In the genomic region with DNA sequence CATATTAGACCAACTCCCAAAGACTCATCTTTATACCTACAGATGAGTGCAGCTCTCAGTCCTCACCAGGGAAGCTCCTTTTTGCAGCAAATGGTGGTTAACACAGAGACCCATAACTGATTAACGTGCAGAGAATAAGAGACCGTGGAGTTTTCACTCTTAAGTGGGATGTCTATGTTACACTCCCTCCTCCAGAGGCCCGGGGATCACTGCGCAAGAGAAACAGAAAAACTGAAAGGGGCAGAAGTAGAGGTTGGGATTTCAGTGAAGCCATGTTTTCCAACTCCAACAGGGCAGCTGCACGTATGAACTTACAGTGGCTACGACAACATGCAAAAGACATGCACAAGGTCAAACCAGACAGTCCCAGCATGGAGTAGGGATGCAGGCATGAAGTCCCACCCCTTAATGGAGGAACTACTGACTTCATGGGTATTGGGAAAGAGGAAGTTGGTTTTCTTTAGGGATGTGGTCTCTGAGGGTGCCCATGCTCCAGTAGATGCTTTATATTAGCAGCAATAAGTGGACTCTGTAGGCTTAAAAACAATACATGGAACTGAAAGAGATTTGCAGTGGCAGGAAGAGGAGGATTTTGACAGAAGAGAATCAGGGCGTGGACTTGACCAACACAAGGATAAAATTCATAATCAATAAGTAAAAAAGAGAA, we compare ENCODE assay signal across 16 mouse cellular contexts.
"Had no signal": no experiment of that assay in that cellular context is flagged by ENCODE, and none has a peak within 500 bp of the region (broad histone marks: within the 10 kb centered on the region; RNA-seq: fewer than 3 reads in every experiment).

No protein-coding gene starts in this region.

- H3K4me3 ChIP-seq: layer of hippocampus, adult 2 months; liver, embryonic 15.5 days; midbrain, embryonic 10.5 days; midbrain, embryonic 15.5 days had no signal

- ATAC-seq: intestine, postnatal 0 days; lung, postnatal 0 days; midbrain, embryonic 15.5 days had no signal

- H3K36me3 ChIP-seq: liver, embryonic 15.5 days; midbrain, embryonic 10.5 days; midbrain, embryonic 15.5 days had no signal

- H3K4me2 ChIP-seq: liver, embryonic 11.5 days; liver, embryonic 15.5 days; midbrain, embryonic 15.5 days had no signal

- H3K27me3 ChIP-seq: liver, embryonic 15.5 days; midbrain, embryonic 15.5 days had no signal

- H3K9ac ChIP-seq: liver, embryonic 15.5 days; midbrain, embryonic 15.5 days had no signal

- DNase-seq: kidney, adult 9 months; kidney, postnatal 4 days; left cerebral cortex, postnatal 4 days; lung, adult 2 months; right cerebral cortex, postnatal 14 days; thymus, postnatal 4 days had no signal

- H3K4me1 ChIP-seq: liver, embryonic 15.5 days; midbrain, embryonic 15.5 days had no signal

- H3K9me3 ChIP-seq: liver, embryonic 15.5 days; midbrain, embryonic 10.5 days; midbrain, embryonic 15.5 days had no signal

- H3K27ac ChIP-seq: kidney, postnatal 0 days; layer of hippocampus, adult 2 months; liver, embryonic 15.5 days; macrophage; midbrain, embryonic 10.5 days; midbrain, embryonic 15.5 days; stomach, postnatal 0 days had no signal
